Mouse (Mus musculus): ENCODE results near the gene Gzma.

GRCm38 (mm10) chr13:113087226-113088017 lies 13.4 kb downstream of the Gzma start:
- no peak for TF ChIP-seq CTCF (IDR thresholded peaks at IDR 0.05; ENCODE audit: extremely low read depth, insufficient read depth, low read length)
- TF ChIP-seq POLR2A (IDR thresholded peaks at IDR 0.05; ENCODE audit: extremely low read depth, insufficient read depth, low read length): no peak

Measured in cortical plate, adult 2 months (tissue).